Mouse (Mus musculus): ENCODE measurements around the gene Gas2l2. TPM values are rescaled to one million over a fixed set of nuclear protein-coding genes. Genes with fewer than 3 reads are reported as not detected.

Gene Gas2l2
- total RNA-seq, 1 experiment: 0.09 TPM

GRCm38 (mm10) chr11:83443824-83444223 lies 14.6 kb upstream of the Gas2l2 start:
- DNase-seq (ENCODE audit: low read depth, low spot score): no peak
- in situ Hi-C loops (cut with MboI; ENCODE audit: low sequenced_read_pairs in 2 of 2, unreplicated experiment in 2 of 2): no loop called here
- no peak for TF ChIP-seq CHD2 (IDR thresholded peaks at IDR 0.05; ENCODE audit: low read depth, low read length)
- TF ChIP-seq MAFK (IDR thresholded peaks at IDR 0.05; ENCODE audit: insufficient read depth, low read depth, low read length): no peak
- no peak for TF ChIP-seq ZC3H11A (IDR thresholded peaks at IDR 0.05; ENCODE audit: borderline replicate concordance, low read depth, low read length)
- no peak for TF ChIP-seq ZNF384 (IDR thresholded peaks at IDR 0.05; ENCODE audit: low read depth, low read length)
- TF ChIP-seq HCFC1 (IDR thresholded peaks at IDR 0.05; ENCODE audit: borderline replicate concordance, insufficient read depth, low read length): no peak
- H3K9ac ChIP-seq (ENCODE audit: insufficient read depth, low read depth, low read length, poor library complexity, severe bottlenecking): no peak overlapping the region
- H3K9me3 ChIP-seq (ENCODE audit: control insufficient read depth, insufficient read depth, low read depth, low read length): no peaks in the 10 kb centered on the region
- peak overlapping the region in 1 of 2 experiments; percentile 61; a peak in 1 of 4 replicates for H3K4me3 ChIP-seq (ENCODE audit: insufficient read depth in 1 of 2, low read depth in 1 of 2, low read length in 2 of 2, poor library complexity in 1 of 2, severe bottlenecking in 1 of 2)
- H3K4me1 ChIP-seq (ENCODE audit: control insufficient read depth in 2 of 2, insufficient read depth in 2 of 2, low read length in 2 of 2, poor library complexity in 1 of 2): peaks cover 4 to 21% of the 10 kb centered on the region in 2 experiments
- H3K36me3 ChIP-seq (ENCODE audit: control insufficient read depth, insufficient read depth, low read length, poor library complexity, severe bottlenecking): 0 out of 2 replicates have a peak, but pooled peaks cover 2% of the 10 kb centered on the region
- H3K27ac ChIP-seq (ENCODE audit: insufficient read depth, low read depth, low read length, poor library complexity, severe bottlenecking): no peak overlapping the region

- in situ Hi-C loops (cut with MboI; ENCODE audit: low sequenced_read_pairs in 2 of 2, unreplicated experiment in 2 of 2): no loop called here
- TF ChIP-seq ZNF384 (IDR thresholded peaks at IDR 0.05; ENCODE audit: low read depth, low read length): no peak
- TF ChIP-seq CHD2 (IDR thresholded peaks at IDR 0.05; ENCODE audit: low read depth, low read length): no peak
- TF ChIP-seq MAFK (IDR thresholded peaks at IDR 0.05; ENCODE audit: insufficient read depth, low read depth, low read length): 0 out of 2 replicates have a peak, but pooled peaks have one; percentile 19
- TF ChIP-seq ZC3H11A (IDR thresholded peaks at IDR 0.05; ENCODE audit: borderline replicate concordance, low read depth, low read length): peak; percentile 42; the same call in 1 of the 2 replicates
- peak; percentile 91 for DNase-seq (ENCODE audit: low read depth, low spot score)
- Histone ChIP-seq H3K36me3 (ENCODE audit: control insufficient read depth, insufficient read depth, low read length, poor library complexity, severe bottlenecking) (0 out of 2 replicates have a peak, but pooled peaks cover 2% of the 10 kb centered on the region), H3K9me3 (ENCODE audit: control insufficient read depth, insufficient read depth, low read depth, low read length) (no peaks in the 10 kb centered on the region), H3K27ac (ENCODE audit: insufficient read depth, low read depth, low read length, poor library complexity, severe bottlenecking) (no peak overlapping the region), H3K9ac (ENCODE audit: insufficient read depth, low read depth, low read length, poor library complexity, severe bottlenecking) (peak overlapping the region; percentile 9; the same call in 1 of the 2 replicates), H3K4me3 (ENCODE audit: insufficient read depth in 1 of 2, low read depth in 1 of 2, low read length in 2 of 2, poor library complexity in 1 of 2, severe bottlenecking in 1 of 2) (peak overlapping the region; percentile 43 to 49; a peak in 3 of 4 replicates), H3K4me1 (ENCODE audit: control insufficient read depth in 2 of 2, insufficient read depth in 2 of 2, low read length in 2 of 2, poor library complexity in 1 of 2) (peaks cover 0 to 18% of the 10 kb centered on the region in 2 experiments; a peak in 2 of 4 replicates)
Measured at GRCm38 (mm10) chr11:83442596-83443267, 13.5 kb upstream of the Gas2l2 start.

- Histone ChIP-seq H3K4me3 (ENCODE audit: insufficient read depth in 1 of 2, low read depth in 1 of 2, low read length in 2 of 2, poor library complexity in 1 of 2, severe bottlenecking in 1 of 2) (no peak overlapping the region), H3K9me3 (ENCODE audit: control insufficient read depth, insufficient read depth, low read depth, low read length) (no peaks in the 10 kb centered on the region), H3K9ac (ENCODE audit: insufficient read depth, low read depth, low read length, poor library complexity, severe bottlenecking) (no peak overlapping the region), H3K27ac (ENCODE audit: insufficient read depth, low read depth, low read length, poor library complexity, severe bottlenecking) (no peak overlapping the region), H3K36me3 (ENCODE audit: control insufficient read depth, insufficient read depth, low read length, poor library complexity, severe bottlenecking) (0 out of 2 replicates have a peak, but pooled peaks cover 2% of the 10 kb centered on the region), H3K4me1 (ENCODE audit: control insufficient read depth in 2 of 2, insufficient read depth in 2 of 2, low read length in 2 of 2, poor library complexity in 1 of 2) (peaks cover 0 to 10% of the 10 kb centered on the region in 2 experiments; a peak in 2 of 4 replicates)
- in situ Hi-C loops (cut with MboI; ENCODE audit: low sequenced_read_pairs in 2 of 2, unreplicated experiment in 2 of 2): no loop called here
- DNase-seq (ENCODE audit: low read depth, low spot score): no peak
- TF ChIP-seq HCFC1 (IDR thresholded peaks at IDR 0.05; ENCODE audit: borderline replicate concordance, insufficient read depth, low read length) (no peak), ZNF384 (IDR thresholded peaks at IDR 0.05; ENCODE audit: low read depth, low read length) (no peak), CHD2 (IDR thresholded peaks at IDR 0.05; ENCODE audit: low read depth, low read length) (no peak), ZC3H11A (IDR thresholded peaks at IDR 0.05; ENCODE audit: borderline replicate concordance, low read depth, low read length) (no peak), MAFK (IDR thresholded peaks at IDR 0.05; ENCODE audit: insufficient read depth, low read depth, low read length) (no peak)
Measured at GRCm38 (mm10) chr11:83441235-83441634, 12.0 kb upstream of the Gas2l2 start.

GRCm38 (mm10) chr11:83440081-83441064 lies 11.1 kb upstream of the Gas2l2 start:
- H3K9ac ChIP-seq (ENCODE audit: insufficient read depth, low read depth, low read length, poor library complexity, severe bottlenecking): peak overlapping the region; percentile 71
- TF ChIP-seq ZC3H11A (IDR thresholded peaks at IDR 0.05; ENCODE audit: borderline replicate concordance, low read depth, low read length) (peak; percentile 16; the same call in 1 of the 2 replicates), CHD2 (IDR thresholded peaks at IDR 0.05; ENCODE audit: low read depth, low read length) (no peak)
- no peaks in the 10 kb centered on the region for H3K9me3 ChIP-seq (ENCODE audit: control insufficient read depth, insufficient read depth, low read depth, low read length)
- in situ Hi-C loops (cut with MboI; ENCODE audit: low sequenced_read_pairs in 2 of 2, unreplicated experiment in 2 of 2): no loop called here
- peak; percentile 91 for DNase-seq (ENCODE audit: low read depth, low spot score)
- H3K36me3 ChIP-seq (ENCODE audit: control insufficient read depth, insufficient read depth, low read length, poor library complexity, severe bottlenecking): 0 out of 2 replicates have a peak, but pooled peaks cover 2% of the 10 kb centered on the region
- no peak overlapping the region for H3K27ac ChIP-seq (ENCODE audit: insufficient read depth, low read depth, low read length, poor library complexity, severe bottlenecking)
- H3K4me3 ChIP-seq (ENCODE audit: insufficient read depth in 1 of 2, low read depth in 1 of 2, low read length in 2 of 2, poor library complexity in 1 of 2, severe bottlenecking in 1 of 2): peak overlapping the region; percentile 66 to 76
- peaks cover 0 to 10% of the 10 kb centered on the region in 2 experiments; a peak in 2 of 4 replicates for H3K4me1 ChIP-seq (ENCODE audit: control insufficient read depth in 2 of 2, insufficient read depth in 2 of 2, low read length in 2 of 2, poor library complexity in 1 of 2)

Data from ES-E14 (cell line).